Comparison of ENCODE assay signal across 13 mouse cellular contexts in genomic region chr10:122040372-122040771, GRCm38 (mm10). TPM values are rescaled to one million over a fixed set of nuclear protein-coding genes. Genes with fewer than 3 reads are reported as not detected.
DNase-seq lines count a peak whose midpoint lies in the region; ATAC-seq and TF ChIP-seq lines count a peak whose summit lies in the region.
"Had no signal": no experiment of that assay in that cellular context is flagged by ENCODE, and none has a peak within 500 bp of the region (broad histone marks: within the 10 kb centered on the region; RNA-seq: fewer than 3 reads in every experiment).

No protein-coding gene starts in this region.

- no peak for TF ChIP-seq POLR2A in bone marrow macrophage, adult 2 months (IDR thresholded peaks at IDR 0.05; ENCODE audit: borderline replicate concordance, low read depth, low read length)
- no peak for TF ChIP-seq POLR2A in testis, adult 2 months (IDR thresholded peaks at IDR 0.05; ENCODE audit: control insufficient read depth, low read depth, low read length)

- no peak for DNase-seq in forebrain, postnatal 0 days
- no peak for DNase-seq in forebrain, embryonic 10.5 days (ENCODE audit: extremely low spot score, low spot score)
- DNase-seq in lung, postnatal 0 days (ENCODE audit: low spot score) = no peak
- DNase-seq in lung, postnatal 25 days (ENCODE audit: low spot score) = no peak
- DNase-seq in gastrocnemius, adult 18-20 months (ENCODE audit: low spot score) = no peak
- DNase-seq: kidney, postnatal 4 days had no signal

- H3K27ac ChIP-seq in forebrain, postnatal 0 days (ENCODE audit: low read depth, low read length) = no peak overlapping the region
- no peak overlapping the region for H3K27ac ChIP-seq in forebrain, embryonic 10.5 days
- H3K27ac ChIP-seq in lung, postnatal 0 days (ENCODE audit: low read length) = no peak overlapping the region
- H3K27ac ChIP-seq in bone marrow macrophage, adult 2 months (ENCODE audit: insufficient read depth, low read depth, low read length) = no peak overlapping the region
- no peak overlapping the region for H3K27ac ChIP-seq in testis, adult 2 months (ENCODE audit: control insufficient read depth, insufficient read depth, low read depth, low read length)
- H3K27ac ChIP-seq: heart, embryonic 15.5 days; lung, embryonic 15.5 days; neural tube, embryonic 12.5 days had no signal

- H3K4me1 ChIP-seq in forebrain, postnatal 0 days (ENCODE audit: insufficient read depth) = no peaks in the 10 kb centered on the region
- H3K4me1 ChIP-seq in forebrain, embryonic 10.5 days = peaks cover 9% of the 10 kb centered on the region
- no peaks in the 10 kb centered on the region for H3K4me1 ChIP-seq in lung, postnatal 0 days (ENCODE audit: insufficient read depth, low read depth, low read length)
- no peaks in the 10 kb centered on the region for H3K4me1 ChIP-seq in bone marrow macrophage, adult 2 months (ENCODE audit: control insufficient read depth, insufficient read depth, low read length)
- no peaks in the 10 kb centered on the region for H3K4me1 ChIP-seq in testis, adult 2 months (ENCODE audit: control insufficient read depth, insufficient read depth, low read length)

- ATAC-seq in forebrain, postnatal 0 days = no peak
- no peak for ATAC-seq in lung, postnatal 0 days
- ATAC-seq in granulocyte monocyte progenitor cell, adult 5-6 weeks (replicated peaks; ENCODE audit: poor library complexity, severe bottlenecking) = no peak

- TF ChIP-seq CTCF in forebrain, postnatal 0 days (IDR thresholded peaks at IDR 0.05; ENCODE audit: low read depth) = peak; percentile 55
- TF ChIP-seq CTCF in lung, postnatal 0 days (IDR thresholded peaks at IDR 0.05) = peak; percentile 65
- TF ChIP-seq CTCF in bone marrow macrophage, adult 2 months (IDR thresholded peaks at IDR 0.05; ENCODE audit: low read depth, low read length) = peak; percentile 61; the same call in 1 of the 2 replicates
- TF ChIP-seq CTCF in testis, adult 2 months (IDR thresholded peaks at IDR 0.05; ENCODE audit: control insufficient read depth, insufficient read depth, insufficient replicate concordance, low read depth, low read length) = peak; percentile 77; the same call in 1 of the 2 replicates

- TF ChIP-seq EP300 in lung, postnatal 0 days (IDR thresholded peaks at IDR 0.05) = no peak

- no peak overlapping the region for H3K9ac ChIP-seq in forebrain, postnatal 0 days
- H3K9ac ChIP-seq in lung, postnatal 0 days (replicated peaks; ENCODE audit: low read depth) = no peak overlapping the region
- H3K9ac ChIP-seq: heart, embryonic 15.5 days; lung, embryonic 15.5 days; neural tube, embryonic 12.5 days had no signal

- H3K27me3 ChIP-seq in forebrain, postnatal 0 days (ENCODE audit: insufficient read depth, low read length) = no peaks in the 10 kb centered on the region
- H3K27me3 ChIP-seq in forebrain, embryonic 10.5 days (ENCODE audit: poor library complexity, severe bottlenecking) = no peaks in the 10 kb centered on the region
- no peaks in the 10 kb centered on the region for H3K27me3 ChIP-seq in lung, postnatal 0 days (replicated peaks; ENCODE audit: insufficient read depth, low read length)
- no peaks in the 10 kb centered on the region for H3K27me3 ChIP-seq in testis, adult 2 months (ENCODE audit: control insufficient read depth, insufficient read depth, low read length)
- H3K27me3 ChIP-seq: lung, embryonic 15.5 days; neural tube, embryonic 12.5 days had no signal

- H3K9me3 ChIP-seq in forebrain, postnatal 0 days (ENCODE audit: low read length) = no peaks in the 10 kb centered on the region
- H3K9me3 ChIP-seq in forebrain, embryonic 10.5 days = peaks cover 8% of the 10 kb centered on the region
- H3K9me3 ChIP-seq in lung, postnatal 0 days (ENCODE audit: low read length) = peaks cover 3% of the 10 kb centered on the region; the same call in 1 of the 2 replicates
- H3K9me3 ChIP-seq: lung, embryonic 15.5 days had no signal

- 44% methylated on average over 4 of the region's 4 CpGs for WGBS in forebrain, postnatal 0 days
- WGBS in forebrain, embryonic 10.5 days = 43% methylated on average over 4 of the region's 4 CpGs
- 38% methylated on average over 4 of the region's 4 CpGs for WGBS in lung, postnatal 0 days

- no peak overlapping the region for H3K4me3 ChIP-seq in forebrain, postnatal 0 days (ENCODE audit: low read depth, low read length)
- no peak overlapping the region for H3K4me3 ChIP-seq in forebrain, embryonic 10.5 days
- no peak overlapping the region for H3K4me3 ChIP-seq in lung, postnatal 0 days (ENCODE audit: low read depth, low read length)
- no peak overlapping the region for H3K4me3 ChIP-seq in bone marrow macrophage, adult 2 months (ENCODE audit: insufficient read depth, low read length)
- H3K4me3 ChIP-seq in testis, adult 2 months (ENCODE audit: control insufficient read depth, low read depth, low read length) = no peak overlapping the region
- H3K4me3 ChIP-seq: erythroblast, embryonic 14.5 days; heart, embryonic 15.5 days; lung, embryonic 15.5 days; neural tube, embryonic 12.5 days had no signal

- no peaks in the 10 kb centered on the region for H3K36me3 ChIP-seq in forebrain, postnatal 0 days (ENCODE audit: insufficient read depth)
- peaks cover 29% of the 10 kb centered on the region for H3K36me3 ChIP-seq in forebrain, embryonic 10.5 days (replicated peaks)
- H3K36me3 ChIP-seq in lung, postnatal 0 days (ENCODE audit: insufficient read depth, low read length) = no peaks in the 10 kb centered on the region
- H3K36me3 ChIP-seq in testis, adult 2 months (ENCODE audit: control insufficient read depth, insufficient read depth, low read length) = no peaks in the 10 kb centered on the region
- H3K36me3 ChIP-seq: heart, embryonic 15.5 days had no signal

- H3K4me2 ChIP-seq in forebrain, postnatal 0 days (ENCODE audit: low read depth) = no peak overlapping the region
- no peak overlapping the region for H3K4me2 ChIP-seq in lung, postnatal 0 days (replicated peaks; ENCODE audit: low read depth, low read length)
- H3K4me2 ChIP-seq: heart, embryonic 15.5 days; lung, embryonic 15.5 days; neural tube, embryonic 12.5 days had no signal

RNA-seq across cellular contexts. Expression of gene Srgap1, which starts 6.7 kb away (rescaled TPM):
- 19.4 and 20.2 TPM in 2 replicates for total RNA-seq in forebrain, postnatal 0 days (2014; rRNA removed)
- polyA plus RNA-seq in forebrain, postnatal 0 days (2015; fragmentation: Nextera tagmentation; extraction: Ambion mirVana) = 13.5 and 27.8 TPM in 2 replicates
- polyA plus RNA-seq in forebrain, embryonic 10.5 days (2016; fragmentation: Nextera tagmentation; extraction: Ambion mirVana) = 6.5 and 6.9 TPM in 2 replicates
- 7.4 and 11.8 TPM in 2 replicates for polyA plus RNA-seq in lung, postnatal 0 days (2015; fragmentation: Nextera tagmentation; extraction: Ambion mirVana)
- not detected in 2 replicates for polyA plus RNA-seq in bone marrow macrophage, adult 2 months (2012; ENCODE audit: insufficient read depth, insufficient read length, missing spikeins)
- polyA plus RNA-seq in testis, adult 2 months (2012; rRNA removed) = 31.9 and 35.3 TPM in 2 replicates
- total RNA-seq in gastrocnemius, adult 18-20 months (2021) = under 1 TPM; 0.50 to 0.62 TPM
- total RNA-seq in granulocyte monocyte progenitor cell, adult 5-6 weeks (2014; fragmentation: Nextera tagmentation) = not detected in 2 replicates
- under 0.01 TPM in 1 of 2 replicates, not detected in the other for total RNA-seq in granulocyte monocyte progenitor cell, adult 5-6 weeks (2017)

RNA-seq across cellular contexts. Expression of gene Rxylt1, which starts 56.8 kb away (rescaled TPM):
- 40.5 and 44.0 TPM in 2 replicates for total RNA-seq in forebrain, postnatal 0 days (2014; rRNA removed)
- polyA plus RNA-seq in forebrain, postnatal 0 days (2015; fragmentation: Nextera tagmentation; extraction: Ambion mirVana) = 48.4 and 49.3 TPM in 2 replicates
- 36.8 and 37.0 TPM in 2 replicates for polyA plus RNA-seq in forebrain, embryonic 10.5 days (2016; fragmentation: Nextera tagmentation; extraction: Ambion mirVana)
- 56.0 and 56.5 TPM in 2 replicates for polyA plus RNA-seq in lung, postnatal 0 days (2015; fragmentation: Nextera tagmentation; extraction: Ambion mirVana)
- polyA plus RNA-seq in bone marrow macrophage, adult 2 months (2012; ENCODE audit: insufficient read depth, insufficient read length, missing spikeins) = 23.0 and 25.5 TPM in 2 replicates
- 2.1 and 3.1 TPM in 2 replicates for polyA plus RNA-seq in testis, adult 2 months (2012; rRNA removed)
- total RNA-seq in gastrocnemius, adult 18-20 months (2021) = 10 to 100 TPM; 39.6 to 40.1 TPM
- total RNA-seq in granulocyte monocyte progenitor cell, adult 5-6 weeks (2014; fragmentation: Nextera tagmentation) = 29.6 and 36.5 TPM in 2 replicates
- 44.2 and 62.0 TPM in 2 replicates for total RNA-seq in granulocyte monocyte progenitor cell, adult 5-6 weeks (2017)
